Mouse (Mus musculus): ENCODE data around the gene Tmem131.

Tmem131 gene

GRCm38 (mm10) chr1:36768786-36769185 lies 174.7 kb downstream of the Tmem131 start:
- DNase-seq: no peak

DNA sequence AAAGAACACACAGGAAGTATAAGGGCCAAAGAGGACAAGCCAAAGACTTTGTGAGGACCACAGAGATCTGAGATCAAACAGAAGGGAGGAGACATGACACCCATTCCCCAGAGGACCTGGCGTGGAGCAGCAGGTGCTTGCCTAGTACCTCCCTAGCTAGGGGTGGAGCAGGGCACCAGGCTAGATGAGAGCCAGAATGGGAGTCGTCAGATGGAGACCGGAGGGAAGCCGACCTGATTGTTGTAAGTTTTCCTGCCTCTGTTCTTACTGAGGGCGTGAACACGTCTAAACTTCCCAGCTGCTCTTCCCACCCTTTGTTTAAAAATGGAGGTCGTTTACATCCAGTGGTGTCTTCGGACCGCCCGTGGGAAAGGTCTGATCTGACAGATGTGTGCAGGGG lies 176.1 kb downstream of the Tmem131 start:
- no peak for DNase-seq

GRCm38 (mm10) chr1:36766431-36767205 lies 176.8 kb downstream of the Tmem131 start:
- peak; percentile 43 for DNase-seq

DNA sequence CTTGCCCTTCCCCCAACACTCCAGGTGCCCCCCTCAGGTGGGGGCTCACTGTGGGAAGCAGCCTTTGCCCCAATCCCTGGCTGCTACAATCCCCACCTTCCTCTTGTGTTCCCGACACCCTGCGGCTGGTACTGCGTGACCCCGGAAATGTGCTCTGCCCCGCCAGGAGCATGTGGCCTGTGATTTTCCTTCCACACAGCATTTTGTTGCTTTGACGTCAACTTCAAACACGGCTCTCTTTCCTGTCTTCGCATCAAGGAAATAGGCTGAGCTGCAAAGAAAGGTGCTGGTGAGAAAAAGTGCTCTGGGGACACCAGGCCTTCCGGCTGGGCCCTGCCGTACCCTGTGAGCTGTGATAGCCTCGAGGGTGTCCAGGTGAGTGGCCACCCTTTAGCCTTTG lies 181.9 kb downstream of the Tmem131 start, which contains the start of gene Zap70:
Zap70 (plus strand) TSS at position 231 of the 400 bp plus-strand sequence.
- DNase-seq: no peak

- no peak for DNase-seq
Observed at GRCm38 (mm10) chr1:36761061-36761460, 182.4 kb downstream of the Tmem131 start.

- DNase-seq: no peak
Observed at GRCm38 (mm10) chr1:36760401-36760800, 183.1 kb downstream of the Tmem131 start.

- DNase-seq: no peak
Observed at GRCm38 (mm10) chr1:36759076-36759475, 184.4 kb downstream of the Tmem131 start.

DNA sequence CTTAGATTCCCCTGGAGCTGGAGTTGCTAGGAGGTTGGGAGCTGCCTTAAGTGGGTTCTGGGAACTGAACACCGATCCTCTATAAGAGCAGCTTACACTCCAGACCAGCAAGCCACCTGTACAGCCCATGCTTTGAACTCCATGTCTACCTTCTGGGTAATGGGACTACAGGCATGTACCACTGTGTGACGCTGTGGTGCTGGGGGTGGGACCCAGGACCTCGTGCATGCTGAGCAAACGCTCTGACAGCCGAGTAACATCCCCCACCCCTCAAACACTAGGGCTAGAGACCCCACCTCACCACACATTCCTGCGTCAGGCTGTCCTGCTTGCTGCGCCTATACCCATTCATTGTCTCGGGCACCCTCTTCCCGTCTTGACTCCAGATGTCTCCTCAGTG lies 184.9 kb downstream of the Tmem131 start:
- DNase-seq: no peak

DNA sequence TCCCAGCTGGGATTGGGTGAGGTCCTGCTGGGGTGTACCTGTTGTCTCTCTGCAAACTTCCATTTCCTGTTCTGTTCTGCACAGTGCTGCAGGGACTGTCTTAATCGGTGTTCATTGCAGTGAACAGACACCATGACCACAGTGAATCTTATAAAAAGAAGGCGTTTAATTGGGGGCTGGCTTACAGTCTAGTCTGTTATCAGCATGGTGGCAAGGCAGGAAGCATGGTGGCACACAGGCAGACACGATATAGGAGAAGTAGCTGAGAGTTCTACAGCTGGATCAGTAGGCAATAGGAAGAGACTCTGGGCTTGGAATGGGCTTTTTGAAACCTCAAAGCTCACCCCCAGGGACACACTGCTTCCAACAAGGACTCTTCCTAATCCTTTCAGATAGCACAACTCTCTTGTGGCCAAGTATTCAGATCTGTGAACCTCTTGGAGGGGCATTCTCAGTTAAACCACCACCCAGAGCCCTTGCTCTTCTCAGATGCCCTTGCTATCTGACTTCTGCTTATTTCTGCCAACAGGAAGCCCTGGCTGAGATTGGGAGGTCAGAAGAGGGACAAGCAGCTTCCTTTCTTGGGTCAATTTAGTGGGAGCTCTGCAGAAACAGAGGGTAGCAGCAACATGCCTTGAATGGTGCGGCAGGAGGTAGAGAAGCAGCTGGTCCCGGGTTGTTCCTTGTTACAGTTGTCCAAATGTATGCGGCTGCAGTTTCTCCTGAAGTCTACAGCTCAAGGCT lies 189.4 kb downstream of the Tmem131 start:
- no peak for DNase-seq

GRCm38 (mm10) chr1:36746452-36746851 lies 197.0 kb downstream of the Tmem131 start:
- DNase-seq: peak; percentile 68

GRCm38 (mm10) chr1:36745661-36746060 lies 197.8 kb downstream of the Tmem131 start:
- DNase-seq: no peak

GRCm38 (mm10) chr1:36744268-36744944 lies 199.1 kb downstream of the Tmem131 start:
- DNase-seq: peak; percentile 80

DNA sequence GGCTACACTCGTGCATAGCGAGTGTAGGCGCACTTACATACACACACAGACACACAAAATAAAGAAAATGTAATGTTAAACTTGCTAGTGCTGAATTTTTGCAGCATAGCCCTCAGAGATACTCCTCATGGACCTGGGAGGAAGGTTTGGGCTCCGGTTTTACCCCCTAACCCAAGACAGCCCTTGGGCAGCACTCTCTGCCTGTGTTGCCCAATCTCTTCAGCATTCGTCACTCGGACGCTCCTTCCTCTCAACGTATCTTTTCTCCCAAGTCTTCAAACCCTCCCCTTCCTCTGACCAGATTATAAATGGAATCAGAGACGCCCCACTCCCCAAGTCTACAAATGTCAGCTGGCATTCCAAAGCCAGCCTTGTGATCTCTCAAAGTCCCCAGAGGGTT lies 200.4 kb downstream of the Tmem131 start:
- no peak for DNase-seq

Data from retina, postnatal 1 day (tissue).